15 mouse cellular contexts compared by ENCODE assay signal in genomic region chr1:39098154-39098553, GRCm38 (mm10).
"Had no signal": no experiment of that assay in that cellular context is flagged by ENCODE, and none has a peak within 500 bp of the region (broad histone marks: within the 10 kb centered on the region; RNA-seq: fewer than 3 reads in every experiment).

No protein-coding gene starts in this region.

- H3K4me3 ChIP-seq: limb, embryonic 10.5 days; limb, embryonic 13.5 days; liver, embryonic 12.5 days; liver, embryonic 15.5 days; lung, embryonic 15.5 days; midbrain, embryonic 12.5 days; midbrain, embryonic 15.5 days; stomach, embryonic 15.5 days had no signal

- H3K9me3 ChIP-seq: limb, embryonic 10.5 days; limb, embryonic 13.5 days; liver, embryonic 12.5 days; liver, embryonic 15.5 days; lung, embryonic 15.5 days; midbrain, embryonic 12.5 days; midbrain, embryonic 15.5 days; stomach, embryonic 15.5 days had no signal

- DNase-seq: kidney, adult 18-20 months; kidney, postnatal 14 days; kidney, postnatal 4 days; liver; lung, adult 18-20 months; lung, postnatal 10 days; lung, postnatal 36 days had no signal

- H3K4me1 ChIP-seq: limb, embryonic 10.5 days; limb, embryonic 13.5 days; liver, embryonic 12.5 days; liver, embryonic 15.5 days; lung, embryonic 15.5 days; midbrain, embryonic 12.5 days; midbrain, embryonic 15.5 days; stomach, embryonic 15.5 days had no signal

- H3K9ac ChIP-seq: limb, embryonic 13.5 days; liver, embryonic 12.5 days; liver, embryonic 15.5 days; lung, embryonic 15.5 days; midbrain, embryonic 12.5 days; midbrain, embryonic 15.5 days; stomach, embryonic 15.5 days had no signal

- ATAC-seq: liver, embryonic 12.5 days; midbrain, embryonic 15.5 days had no signal

- H3K4me2 ChIP-seq: limb, embryonic 13.5 days; liver, embryonic 12.5 days; liver, embryonic 15.5 days; lung, embryonic 15.5 days; midbrain, embryonic 12.5 days; midbrain, embryonic 15.5 days; stomach, embryonic 15.5 days had no signal

- H3K27ac ChIP-seq: limb, embryonic 10.5 days; limb, embryonic 13.5 days; liver, embryonic 12.5 days; liver, embryonic 15.5 days; lung, embryonic 15.5 days; midbrain, embryonic 12.5 days; midbrain, embryonic 15.5 days; stomach, embryonic 15.5 days had no signal

- H3K27me3 ChIP-seq: limb, embryonic 13.5 days; liver, embryonic 12.5 days; liver, embryonic 15.5 days; lung, embryonic 15.5 days; midbrain, embryonic 12.5 days; midbrain, embryonic 15.5 days; stomach, embryonic 15.5 days had no signal

- H3K36me3 ChIP-seq: limb, embryonic 10.5 days; limb, embryonic 13.5 days; liver, embryonic 12.5 days; liver, embryonic 15.5 days; lung, embryonic 15.5 days; midbrain, embryonic 12.5 days; midbrain, embryonic 15.5 days; stomach, embryonic 15.5 days had no signal
